Mouse (Mus musculus) A20 (cell line): ENCODE data around the gene Eif2ak3.
A peak's percentile ranks its signal among the peaks of the same experiment; 100 is the strongest.
"Not testable (repeated sequence)": the region's sequence is repeated elsewhere in the genome, so short reads cannot be mapped to it uniquely, and the experiment has no call there.

Experiments
- DNase-seq: peaks from one replicate; pipeline ENCODE4 v3.0.0-alpha.2; 2011; ENCODE audit warnings: low read depth, low spot score

Gene Eif2ak3

GRCm38 (mm10) chr6:70844002-70844804 lies at the start of gene Eif2ak3:
Gene Eif2ak3 (plus strand): TSS chr6:70844515.
- DNase-seq, result peak; percentile 93

- no peak for DNase-seq
Measured at GRCm38 (mm10) chr6:70796940-70797339, 47.4 kb upstream of the Eif2ak3 start.

DNA sequence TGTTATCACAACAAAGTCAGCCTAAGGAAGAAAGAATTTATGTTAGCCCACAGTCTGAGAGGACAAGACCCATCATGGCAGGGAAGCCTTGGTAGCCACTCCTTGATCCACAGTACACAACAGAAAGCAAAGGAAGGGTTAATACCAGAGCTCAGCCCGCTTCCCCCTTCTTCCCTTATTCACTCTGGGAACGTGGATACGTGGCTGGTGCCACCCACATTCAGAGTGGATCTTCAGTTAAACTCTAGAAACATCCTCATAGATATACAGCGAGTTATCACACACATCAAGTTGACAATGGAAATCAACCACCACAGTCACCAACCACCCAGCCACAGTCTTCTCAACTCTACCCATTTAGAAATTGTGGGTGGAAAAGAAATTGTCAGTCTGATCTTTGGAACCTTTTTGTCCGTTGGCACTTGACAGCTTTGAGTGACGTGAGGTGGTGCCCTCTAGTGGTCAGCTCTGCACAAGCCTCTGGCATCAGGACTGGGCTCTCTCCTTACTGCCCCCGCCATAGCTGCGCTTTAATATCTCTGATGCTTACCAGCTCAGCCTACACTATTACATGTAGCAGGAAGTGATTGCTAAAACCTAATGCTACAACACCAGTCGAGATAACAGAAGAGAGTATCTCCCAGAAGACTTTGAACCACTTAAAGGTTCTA lies 46.6 kb upstream of the Eif2ak3 start:
- DNase-seq, result peak; percentile 64

DNA sequence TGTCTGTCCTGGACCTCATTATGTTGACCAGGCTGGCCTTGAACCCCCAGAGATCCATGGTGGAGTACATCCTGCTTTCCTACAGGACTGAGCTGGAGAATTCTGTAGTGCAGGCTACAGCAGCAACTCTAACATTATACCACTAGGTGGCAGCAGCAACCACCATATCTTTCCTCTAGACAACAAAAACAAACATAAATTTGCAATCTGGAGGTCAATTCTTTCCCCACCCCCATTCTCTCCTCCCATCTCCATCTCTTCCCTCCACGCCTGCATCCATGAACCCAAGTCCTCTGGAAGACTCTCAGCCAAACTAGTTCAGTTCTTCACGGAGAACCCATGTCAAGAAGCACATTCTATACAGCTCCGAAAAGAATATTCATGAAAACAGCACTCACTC lies 39.7 kb upstream of the Eif2ak3 start:
- DNase-seq, result peak; percentile 73

DNA sequence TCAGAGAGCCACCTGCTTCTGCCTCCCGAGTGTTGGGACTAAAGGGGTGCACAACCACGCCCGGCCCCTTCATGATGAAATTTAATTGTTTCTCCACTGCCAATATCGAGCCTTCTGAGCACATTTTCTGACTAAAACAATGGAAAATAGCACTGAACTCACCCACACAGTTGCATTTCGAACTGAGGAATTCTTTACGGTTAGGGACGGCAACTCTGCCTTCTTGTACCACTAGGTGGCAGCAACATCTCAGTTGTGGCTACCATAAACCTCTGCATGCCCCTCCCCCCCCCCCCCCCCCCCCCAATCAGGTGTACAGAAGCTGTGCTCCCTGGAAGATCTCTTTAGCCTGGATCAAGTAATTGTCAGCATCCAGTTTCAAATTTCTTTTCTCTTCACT lies 39.0 kb upstream of the Eif2ak3 start:
- peak; percentile 68 for DNase-seq

GRCm38 (mm10) chr6:70805820-70806513 lies 38.3 kb upstream of the Eif2ak3 start:
- DNase-seq, result peak; percentile 73

DNA sequence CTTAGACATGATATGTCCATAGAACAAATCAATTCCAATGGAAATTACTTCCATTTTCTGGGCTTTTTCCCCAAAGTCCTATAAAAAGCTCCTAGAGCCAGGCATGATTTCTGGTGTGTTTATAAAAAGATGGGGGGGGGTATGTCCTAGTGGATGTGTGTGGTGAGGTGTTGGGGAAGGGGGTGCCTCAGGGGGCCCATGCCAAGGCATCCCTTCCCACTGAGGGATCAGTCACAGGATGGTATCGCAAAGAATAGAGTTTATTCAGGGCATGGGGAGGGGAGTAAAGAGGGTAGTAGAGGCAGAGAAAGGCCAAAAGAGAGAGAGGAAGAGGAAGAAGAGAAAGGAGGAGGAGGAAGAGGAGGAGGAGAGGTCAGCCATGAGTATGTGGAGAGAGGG lies 37.8 kb upstream of the Eif2ak3 start:
- no peak for DNase-seq

DNA sequence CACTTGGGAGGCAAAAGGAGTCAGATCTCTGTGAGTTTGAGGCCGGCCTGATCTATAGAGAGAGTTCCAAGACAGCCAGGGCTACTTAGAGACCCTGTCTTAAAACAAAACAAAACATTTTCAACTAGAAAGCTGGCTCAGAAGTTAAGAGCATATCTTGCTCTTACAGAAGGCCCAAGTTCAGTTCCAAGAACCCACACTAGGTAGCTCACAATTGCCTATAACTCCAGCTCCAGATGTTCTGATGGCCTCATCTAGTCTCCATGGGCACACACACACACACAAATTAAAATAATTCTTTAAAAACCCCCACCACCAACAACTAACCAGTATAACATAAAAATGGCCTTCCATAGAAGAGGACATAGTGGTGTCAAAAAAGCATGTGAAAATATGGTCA lies 33.8 kb upstream of the Eif2ak3 start:
- DNase-seq, result no peak

- DNase-seq, result peak; percentile 69
Measured at GRCm38 (mm10) chr6:70811557-70812525, 32.5 kb upstream of the Eif2ak3 start.

GRCm38 (mm10) chr6:70812526-70812895 lies 31.8 kb upstream of the Eif2ak3 start:
- no peak for DNase-seq

GRCm38 (mm10) chr6:70813921-70814628 lies 30.2 kb upstream of the Eif2ak3 start:
- peak; percentile 74 for DNase-seq

GRCm38 (mm10) chr6:70814629-70814950 lies 29.7 kb upstream of the Eif2ak3 start:
- DNase-seq, result no peak

GRCm38 (mm10) chr6:70815471-70815870 lies 28.8 kb upstream of the Eif2ak3 start:
- no peak for DNase-seq

DNA sequence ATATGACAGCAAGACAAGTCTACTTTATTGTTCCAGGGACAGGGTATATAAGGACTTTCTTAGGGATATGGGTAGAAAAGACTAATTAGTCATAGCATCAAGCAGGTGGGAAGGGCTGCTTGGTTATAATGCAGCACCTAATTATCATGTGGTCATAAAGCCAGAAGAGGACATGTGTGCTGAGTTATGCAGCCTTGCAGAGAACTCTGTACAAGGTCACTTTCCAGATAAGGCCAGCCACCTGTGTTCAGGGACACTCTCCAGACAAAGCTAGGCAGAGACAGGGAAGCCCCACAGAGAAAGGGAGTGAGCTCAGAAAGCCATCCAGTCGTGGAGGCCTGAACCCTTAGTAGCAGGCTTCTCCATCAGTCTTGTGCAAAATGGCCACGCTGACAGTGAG lies 22.7 kb upstream of the Eif2ak3 start:
- DNase-seq, result no peak

GRCm38 (mm10) chr6:70822386-70822910 lies 21.9 kb upstream of the Eif2ak3 start:
- DNase-seq, result no peak

- DNase-seq, result not testable (repeated sequence)
Measured at GRCm38 (mm10) chr6:70823277-70823676, 21.0 kb upstream of the Eif2ak3 start.

DNA sequence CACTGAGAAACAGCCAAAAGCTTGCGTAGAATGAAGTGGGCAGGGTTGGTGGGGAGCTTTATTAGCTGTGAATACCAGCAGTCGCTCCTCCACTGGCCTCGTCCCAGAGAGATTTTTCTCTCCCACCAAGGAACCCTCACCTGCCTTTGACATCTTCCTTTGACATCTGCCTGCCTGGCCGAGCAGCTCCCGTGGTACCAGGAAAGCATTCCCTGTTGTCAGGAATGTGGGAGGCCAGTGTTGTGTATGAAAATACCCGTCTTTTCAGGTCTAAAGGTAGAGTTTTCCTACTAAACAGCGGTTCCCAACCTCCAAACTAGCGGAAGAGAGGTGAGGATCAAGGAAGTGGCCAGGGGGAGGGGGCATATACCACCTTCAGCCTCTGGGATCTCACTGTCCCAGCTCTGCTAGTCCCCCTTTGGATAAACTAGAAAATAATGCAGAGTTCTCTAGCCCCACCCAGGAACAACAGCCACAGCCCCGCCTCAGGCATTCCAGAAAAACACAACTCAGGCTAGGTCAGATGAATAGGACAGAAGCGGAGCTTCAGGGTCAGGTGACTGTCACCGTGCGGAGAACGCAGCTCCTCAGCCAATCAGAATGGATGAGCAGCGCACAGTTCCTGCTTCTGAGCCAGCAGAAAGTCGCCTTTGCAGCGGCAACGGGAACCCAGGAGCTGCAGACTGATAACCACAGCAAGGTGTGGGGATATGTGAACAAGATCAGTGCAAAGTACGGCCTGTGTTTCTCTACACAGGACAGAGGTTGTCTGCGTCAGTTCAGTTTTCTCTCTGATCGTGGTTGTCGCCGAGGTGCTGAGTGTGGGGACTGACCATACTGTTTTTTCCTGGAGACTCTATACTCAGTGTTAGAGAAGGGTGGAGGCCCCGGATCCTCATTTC lies 20.0 kb upstream of the Eif2ak3 start:
- DNase-seq, result peak; percentile 71

- no peak for DNase-seq
Measured at GRCm38 (mm10) chr6:70824987-70825337, 19.4 kb upstream of the Eif2ak3 start.

- DNase-seq, result no peak
Measured at GRCm38 (mm10) chr6:70829451-70829850, 14.9 kb upstream of the Eif2ak3 start.

- peak; percentile 8 for DNase-seq
Measured at GRCm38 (mm10) chr6:70830552-70830951, 13.8 kb upstream of the Eif2ak3 start.
